Mouse (Mus musculus): ENCODE results near the gene Gata2.

DNA sequence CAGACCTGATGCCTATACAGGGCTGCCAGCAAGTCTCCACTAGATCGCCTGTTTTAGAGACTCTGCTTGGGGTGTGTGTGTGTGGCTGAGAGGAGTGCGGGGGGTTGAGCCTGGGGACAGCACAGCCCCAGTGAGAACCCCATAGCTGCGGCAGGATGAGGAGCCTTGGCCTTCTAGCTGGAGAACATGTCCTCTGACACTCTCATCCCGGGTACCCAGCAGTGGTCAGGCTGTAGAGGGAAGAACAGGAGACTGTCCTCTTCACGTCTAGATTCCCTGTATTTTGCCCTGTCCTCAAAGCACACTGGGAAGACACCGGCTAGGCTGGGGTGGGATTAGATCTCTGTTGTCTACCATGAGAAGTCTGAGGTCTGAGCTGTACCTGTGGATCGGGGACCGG is 41.8 kb downstream of the Gata2 start:
- TF ChIP-seq POLR2AphosphoS5 (IDR thresholded peaks at IDR 0.05; ENCODE audit: insufficient replicate concordance, low read depth, low read length) (no peak), CTCF (IDR thresholded peaks at IDR 0.05; ENCODE audit: low read depth, low read length) (no peak)

All from G1E (cell line).